Mouse (Mus musculus): ENCODE measurements around the gene Chst11.

DNA sequence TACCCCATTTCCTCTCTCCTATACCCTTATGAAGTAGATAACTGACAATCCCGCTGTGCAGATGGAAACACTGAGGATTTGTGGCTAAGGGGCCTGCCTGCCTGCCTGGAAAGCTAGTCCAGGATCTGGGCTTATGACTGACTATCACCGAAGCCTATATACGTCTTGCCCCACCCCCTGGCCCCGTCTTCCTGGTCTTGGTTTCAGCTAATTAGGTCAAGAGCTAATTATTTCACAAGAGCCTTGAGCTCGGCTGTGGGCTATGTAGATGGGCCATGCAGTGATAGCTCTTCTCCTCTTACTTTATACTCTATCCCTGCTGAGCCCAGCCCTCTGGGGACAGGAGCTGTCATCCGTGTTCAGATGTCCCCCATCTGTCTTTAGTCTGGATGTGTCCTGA lies 12.2 kb downstream of the Chst11 start:
- TF ChIP-seq EP300 (IDR thresholded peaks at IDR 0.05; ENCODE audit: insufficient read depth, low read depth, low read length), result no peak
- no peak for TF ChIP-seq POLR2A (IDR thresholded peaks at IDR 0.05; ENCODE audit: insufficient read depth, low read depth, low read length)
